Mouse (Mus musculus) gastrocnemius, postnatal 14 days (tissue): ENCODE data around the gene Mybpc2. TPM values are rescaled to one million over a fixed set of nuclear protein-coding genes. Genes with fewer than 3 reads are reported as not detected.

Source experiments
- DNase-seq: peaks from one replicate; pipeline ENCODE4 v3.0.0; 2021; ENCODE audit warnings: mixed read lengths
- intact Hi-C: fragments of 180-260 bp; cut with DNase I; formaldehyde crosslinking; loops from one replicate; pipeline ENCODE4 v1.15.1; 2025; ENCODE audit warnings: low total_unique reads
- total RNA-seq, 2 experiments: library from RNA; stranded (reverse); gene quantifications; 2 replicates each; pipeline ENCODE4 v1.2.3; 2021

The Mybpc2 gene
- total RNA-seq, 2 experiments from 2014 or later = 3,999 to 4,490 TPM

DNA sequence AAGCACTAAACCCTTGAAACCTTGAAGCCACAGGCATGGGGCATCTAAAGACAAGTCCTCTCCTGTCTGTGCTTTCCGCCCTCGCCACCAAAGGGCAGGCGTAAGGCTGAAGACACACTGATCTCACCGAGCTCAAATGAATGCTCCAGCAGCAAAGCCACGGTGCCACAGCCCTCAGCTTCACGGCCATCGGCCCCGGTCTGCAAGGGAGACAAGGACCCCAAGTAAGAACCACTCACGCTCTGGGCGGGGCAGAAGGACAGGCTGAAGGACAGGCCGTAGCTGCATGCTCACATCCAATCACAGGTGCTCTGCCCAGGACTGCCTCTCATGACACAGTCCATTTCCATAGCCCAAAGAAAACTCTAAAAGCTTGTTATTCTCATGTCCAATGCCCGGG lies 29.8 kb downstream of the Mybpc2 start:
- no peak for DNase-seq
- intact Hi-C loops = no loop called here

DNA sequence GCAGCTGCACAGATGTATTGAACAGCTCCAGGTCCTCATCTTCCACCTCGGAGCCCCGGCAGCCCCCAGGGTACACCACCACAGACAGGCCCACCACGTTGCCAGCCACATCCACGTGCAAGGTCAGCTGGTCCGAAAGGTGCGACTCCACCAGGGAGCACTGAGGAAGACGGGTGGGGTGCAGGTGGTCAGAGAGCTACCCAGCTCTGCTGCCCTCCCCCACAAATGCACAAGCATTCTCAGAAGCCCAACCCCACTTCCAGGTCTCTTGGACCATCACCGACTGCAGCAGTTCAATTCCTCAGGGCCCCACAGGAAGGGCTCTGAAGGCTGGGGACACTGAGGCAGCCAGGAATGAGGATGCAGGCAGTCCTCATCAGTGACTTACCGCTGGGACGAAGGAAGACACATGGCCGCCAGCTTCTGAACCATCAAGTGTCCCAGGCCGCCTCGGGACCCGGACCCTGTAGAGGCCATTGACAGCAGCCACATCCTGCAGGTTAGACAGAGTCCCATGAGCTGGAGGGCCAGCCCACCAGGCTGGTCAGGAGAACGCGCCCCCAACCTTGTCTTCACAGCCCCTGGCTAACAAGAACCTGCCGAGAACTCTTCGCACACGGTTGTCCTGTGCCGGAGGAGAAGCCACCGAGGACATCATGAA lies 32.2 kb downstream of the Mybpc2 start:
- no peak for DNase-seq
- intact Hi-C loops = no loop called here

DNA sequence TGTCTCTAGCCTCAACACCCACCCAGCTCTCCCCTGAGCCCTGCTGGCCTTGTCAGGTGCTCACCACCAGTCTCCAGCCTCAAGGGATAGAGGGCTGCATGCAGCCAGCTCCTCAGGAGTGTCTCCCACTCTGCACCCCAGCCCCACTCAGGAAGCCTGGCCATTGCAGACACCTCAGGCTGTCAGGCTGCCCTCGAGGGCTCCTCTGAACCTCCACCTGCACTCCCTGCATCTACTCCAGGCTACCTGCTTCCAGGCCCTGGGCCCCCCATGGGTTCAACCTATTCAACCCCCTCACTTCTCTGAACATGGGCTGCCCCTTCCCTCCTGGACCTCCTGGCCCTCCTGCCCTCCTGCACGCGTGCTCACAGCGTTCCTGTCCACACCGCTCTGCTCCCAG lies 33.1 kb downstream of the Mybpc2 start:
- intact Hi-C loops = no loop called here
- DNase-seq = no peak

DNA sequence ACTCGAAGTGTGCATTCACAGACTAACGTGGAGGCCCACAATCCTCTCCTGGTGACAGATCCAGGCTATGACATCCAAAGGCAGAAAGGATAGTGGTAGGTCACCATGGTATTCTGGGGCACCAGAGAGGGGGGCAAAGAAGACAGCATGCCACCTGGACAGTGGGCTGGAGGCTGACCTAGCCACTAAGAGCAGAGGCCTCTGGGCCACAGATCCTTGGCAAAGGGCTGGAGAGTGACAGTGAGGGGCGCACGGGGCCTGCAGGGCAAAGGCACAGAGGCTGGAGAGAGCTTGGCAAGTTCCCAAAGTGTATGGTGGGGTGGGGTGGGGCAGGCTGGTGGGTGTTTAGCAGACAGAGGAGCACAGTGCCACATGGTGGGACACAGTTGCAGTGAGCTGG lies 34.2 kb downstream of the Mybpc2 start:
- intact Hi-C loops = no loop called here
- peak; percentile 5 for DNase-seq

DNA sequence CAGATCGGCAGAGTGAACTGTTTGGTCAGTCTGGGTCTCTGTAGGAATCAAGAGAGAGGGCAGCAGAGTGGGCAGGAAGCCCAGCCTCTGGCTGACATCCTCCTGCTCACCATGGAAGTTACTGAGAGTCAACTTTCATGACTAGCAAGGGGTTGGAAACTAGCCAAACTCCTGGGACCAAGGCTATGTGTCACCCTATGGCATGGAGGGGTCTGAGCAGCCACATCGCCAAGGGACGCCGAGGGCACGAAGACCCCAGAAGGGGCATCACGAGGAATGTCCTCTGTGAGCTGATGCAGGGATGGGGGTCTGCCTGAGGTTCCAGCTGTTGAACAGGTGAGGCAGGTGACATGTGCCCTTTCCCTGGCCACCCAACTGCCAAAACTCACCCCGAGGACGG lies 35.9 kb downstream of the Mybpc2 start:
- intact Hi-C loops = no loop called here
- DNase-seq = peak; percentile 8

DNA sequence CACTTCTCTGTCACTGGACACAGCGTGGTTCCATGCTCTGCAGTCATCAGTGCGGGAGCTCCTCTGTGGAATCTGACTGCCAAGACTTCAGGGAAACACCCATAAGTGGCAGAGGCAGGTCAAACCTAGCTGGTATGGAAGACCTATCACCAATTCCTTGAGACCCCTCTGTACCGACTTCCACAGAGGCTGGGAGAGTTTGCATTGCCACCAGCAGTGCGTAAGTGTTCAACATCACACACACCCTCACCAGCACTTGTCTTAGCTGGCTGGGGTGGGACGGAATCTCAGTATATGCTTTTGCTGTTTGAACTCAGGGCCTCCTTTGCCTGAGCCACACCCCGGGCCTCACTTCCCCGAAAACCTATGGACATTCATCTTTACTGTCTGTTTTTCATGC lies 36.5 kb downstream of the Mybpc2 start:
- DNase-seq = peak; percentile 1
- intact Hi-C loops = no loop called here

DNA sequence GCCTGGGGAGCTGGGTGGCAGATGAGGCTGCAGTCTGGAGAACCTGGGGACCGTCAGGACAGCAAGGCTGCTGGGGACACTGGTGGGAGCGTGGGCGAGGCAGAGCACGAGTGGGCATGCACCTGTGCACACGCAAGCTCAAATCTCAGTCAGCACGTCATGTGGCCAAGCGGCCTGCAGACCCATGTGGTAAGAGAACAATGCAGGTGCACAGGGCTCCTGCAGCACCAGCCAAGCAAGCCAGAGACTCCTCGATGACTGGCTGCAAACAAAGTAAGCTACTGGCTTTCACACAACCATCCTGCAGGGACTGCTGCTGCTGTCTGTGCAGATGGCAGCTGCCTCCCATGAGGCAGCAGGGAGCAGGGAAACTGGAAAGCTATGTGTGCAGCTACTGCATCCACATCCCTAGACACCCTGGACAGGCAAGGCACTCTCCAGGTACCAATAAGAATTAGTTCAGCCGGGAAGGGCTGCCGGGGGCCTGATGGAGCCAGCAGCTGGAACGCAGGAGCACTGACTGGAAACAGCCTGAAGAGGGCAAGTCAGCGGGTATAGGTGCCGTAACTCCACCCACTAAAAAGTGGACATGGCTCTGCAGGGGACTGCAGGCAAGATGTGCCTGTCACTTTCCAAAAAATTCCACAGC lies 37.4 kb downstream of the Mybpc2 start:
- DNase-seq = peak; percentile 12
- intact Hi-C loops = no loop called here

DNA sequence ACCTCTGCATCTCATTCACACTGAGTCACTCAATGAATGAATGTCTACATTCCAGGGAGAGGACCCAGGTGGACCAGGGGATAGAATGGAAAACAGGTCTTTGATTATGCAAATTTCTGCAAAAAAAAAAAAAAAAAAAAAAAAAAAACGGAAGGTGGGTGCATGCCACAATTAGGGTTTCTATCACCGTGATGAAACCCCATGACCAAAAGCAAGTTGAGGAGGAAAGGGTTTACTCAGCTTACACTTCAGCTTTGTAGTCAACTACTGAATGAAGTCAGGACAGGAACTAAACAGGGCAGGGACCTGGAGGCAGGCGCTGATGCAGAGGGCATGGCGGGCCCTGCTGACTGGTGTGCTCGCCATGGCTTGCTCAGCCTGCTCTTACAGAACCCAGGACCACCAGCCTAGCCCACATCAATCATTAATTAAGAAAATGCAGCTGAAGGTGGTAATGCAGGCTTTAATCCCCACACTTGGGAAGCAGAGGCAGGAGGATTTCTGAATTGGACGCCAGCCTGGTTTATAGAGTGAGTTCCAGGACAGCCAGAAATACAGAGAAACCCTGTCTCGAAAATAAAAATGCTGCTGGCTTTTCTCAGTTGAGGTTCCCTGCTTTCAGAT lies 38.8 kb downstream of the Mybpc2 start:
- DNase-seq = no peak
- intact Hi-C loops = no loop called here

DNA sequence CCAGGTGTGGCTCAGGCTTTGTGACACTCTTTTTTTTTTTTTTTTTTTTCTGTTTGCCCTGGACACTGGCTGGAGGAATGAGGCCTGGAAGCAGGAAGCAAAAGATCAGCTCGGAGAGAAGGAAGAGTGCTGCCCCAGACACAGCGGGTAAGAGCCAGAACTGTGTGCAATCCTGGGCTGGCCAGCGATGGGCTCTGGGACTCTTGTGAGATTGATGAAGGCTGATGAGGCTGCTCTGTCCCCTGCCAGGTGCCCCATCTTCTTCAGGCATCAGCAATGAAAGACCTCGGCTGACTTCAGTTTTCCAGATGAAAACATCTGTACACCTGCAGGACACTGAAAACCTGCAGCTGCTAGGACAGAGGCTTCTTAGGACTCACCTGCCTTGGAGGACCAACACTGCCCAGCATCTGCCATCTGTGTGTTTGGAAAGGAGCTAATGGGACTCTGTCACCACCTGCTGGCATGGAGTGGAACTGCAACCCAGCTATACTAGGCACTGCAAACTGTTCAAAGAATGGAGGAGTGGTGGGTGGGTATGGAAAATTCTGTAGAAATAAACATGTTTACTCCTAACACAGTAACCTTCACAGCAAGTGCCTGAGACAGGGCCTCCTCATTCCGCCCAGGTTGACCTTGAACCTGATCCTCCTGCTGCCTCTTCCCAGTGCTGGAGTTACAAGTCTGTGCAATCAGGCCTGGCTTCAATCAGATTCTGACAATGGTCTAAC lies 39.5 kb downstream of the Mybpc2 start:
- peak; percentile 65 for DNase-seq
- intact Hi-C loops = no loop called here

DNA sequence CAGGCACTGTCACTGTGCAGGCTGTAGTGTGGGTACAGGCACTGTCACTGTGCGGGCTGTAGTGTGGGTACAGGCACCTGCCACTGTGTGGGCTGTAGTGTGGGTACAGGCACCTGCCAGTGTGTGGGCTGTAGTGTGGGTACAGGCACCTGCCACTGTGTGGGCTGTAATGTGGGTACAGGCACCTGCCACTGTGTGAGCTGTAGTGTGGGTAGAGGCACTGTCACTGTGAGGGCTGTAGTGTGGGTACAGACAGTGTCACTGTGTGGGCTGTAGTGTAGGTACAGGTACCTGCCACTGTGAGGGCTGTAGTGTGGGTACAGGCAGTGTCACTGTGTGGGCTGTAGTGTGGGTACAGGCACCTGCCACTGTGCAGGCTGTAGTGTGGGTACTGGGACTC lies 40.3 kb downstream of the Mybpc2 start:
- intact Hi-C loops = no loop called here
- DNase-seq = no peak

DNA sequence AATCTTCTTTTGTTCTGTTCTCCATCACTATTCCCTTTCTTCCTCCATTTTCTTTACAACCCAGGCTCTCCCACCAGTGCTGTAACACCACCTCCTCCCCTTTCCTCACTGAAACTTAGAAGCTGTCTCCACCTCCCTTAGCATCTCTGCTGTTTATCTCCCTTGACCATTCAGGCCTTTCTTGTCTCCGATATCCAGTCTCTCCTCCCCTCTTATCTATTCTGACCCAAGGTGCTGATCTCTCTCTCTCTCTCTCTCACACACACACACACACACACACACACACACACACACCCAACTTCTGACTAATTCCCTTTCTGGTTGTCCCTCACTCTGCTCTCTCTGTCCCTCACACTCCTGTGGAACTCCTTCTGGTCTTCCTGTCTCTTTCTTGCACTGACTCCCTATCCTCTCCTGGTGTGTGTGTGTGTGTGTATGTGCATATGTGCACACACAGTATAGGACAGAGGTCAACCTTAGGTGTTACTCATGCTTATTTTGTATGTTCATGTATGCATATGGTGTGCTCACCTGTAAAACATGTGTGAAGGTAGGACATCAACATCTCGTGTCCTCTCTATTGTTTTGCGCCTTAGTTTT lies 41.5 kb downstream of the Mybpc2 start:
- DNase-seq = no peak
- intact Hi-C loops = no loop called here

DNA sequence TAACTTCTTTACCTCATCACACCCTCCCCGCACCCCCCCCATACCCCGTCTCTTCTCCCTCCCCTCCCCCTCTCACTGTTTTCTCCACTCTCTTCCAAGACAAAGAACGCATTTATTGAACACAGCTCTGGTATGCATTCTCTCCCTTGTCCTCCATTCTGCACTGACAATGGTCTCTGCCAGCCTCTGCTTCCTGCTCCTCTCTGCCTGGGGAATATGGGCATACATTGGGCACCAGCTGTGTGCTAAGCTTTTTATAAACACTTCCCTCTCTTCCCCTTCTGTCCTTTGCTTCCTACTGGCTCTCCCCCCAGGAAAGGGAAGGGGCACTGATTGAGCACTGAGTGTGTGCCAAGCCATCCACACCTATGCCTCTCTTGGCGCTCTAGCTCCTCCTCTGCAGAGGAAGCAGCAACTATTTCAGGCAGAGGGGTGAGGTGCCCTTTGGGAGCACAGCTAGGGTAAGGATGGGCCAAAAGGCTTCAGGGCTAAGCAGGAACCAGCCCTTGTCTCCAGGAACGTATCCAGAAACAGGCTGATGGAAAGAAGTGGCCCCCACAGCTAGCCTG lies 49.3 kb downstream of the Mybpc2 start:
- intact Hi-C loops = loop anchor here (10.0 kb wide), 1 partner anchor 210 kb away; the partner anchor contains the start of gene Gm15517
- DNase-seq = no peak

DNA sequence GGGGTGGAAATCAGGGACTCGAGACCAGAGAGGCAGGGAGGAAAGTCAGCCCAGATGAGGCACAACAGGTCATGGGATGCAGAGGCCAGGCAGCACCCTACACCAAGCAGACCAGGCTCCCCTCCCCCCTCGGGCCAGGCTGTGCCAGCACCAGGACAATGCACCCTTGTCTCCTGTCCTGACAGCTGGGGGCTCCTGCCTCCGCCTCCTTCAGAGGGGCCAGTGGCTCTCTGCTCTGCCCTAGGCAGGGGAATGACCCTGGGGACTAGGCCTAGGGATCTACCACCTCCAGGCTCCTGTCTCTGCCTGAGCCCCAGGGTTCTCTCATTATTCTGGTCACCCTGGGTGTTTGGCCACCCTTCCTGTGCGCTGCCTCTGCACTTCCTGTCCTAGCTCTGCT lies 50.0 kb downstream of the Mybpc2 start:
- intact Hi-C loops = loop anchor here (10.0 kb wide), 1 partner anchor 210 kb away; the partner anchor contains the start of gene Gm15517
- peak; percentile 81 for DNase-seq

DNA sequence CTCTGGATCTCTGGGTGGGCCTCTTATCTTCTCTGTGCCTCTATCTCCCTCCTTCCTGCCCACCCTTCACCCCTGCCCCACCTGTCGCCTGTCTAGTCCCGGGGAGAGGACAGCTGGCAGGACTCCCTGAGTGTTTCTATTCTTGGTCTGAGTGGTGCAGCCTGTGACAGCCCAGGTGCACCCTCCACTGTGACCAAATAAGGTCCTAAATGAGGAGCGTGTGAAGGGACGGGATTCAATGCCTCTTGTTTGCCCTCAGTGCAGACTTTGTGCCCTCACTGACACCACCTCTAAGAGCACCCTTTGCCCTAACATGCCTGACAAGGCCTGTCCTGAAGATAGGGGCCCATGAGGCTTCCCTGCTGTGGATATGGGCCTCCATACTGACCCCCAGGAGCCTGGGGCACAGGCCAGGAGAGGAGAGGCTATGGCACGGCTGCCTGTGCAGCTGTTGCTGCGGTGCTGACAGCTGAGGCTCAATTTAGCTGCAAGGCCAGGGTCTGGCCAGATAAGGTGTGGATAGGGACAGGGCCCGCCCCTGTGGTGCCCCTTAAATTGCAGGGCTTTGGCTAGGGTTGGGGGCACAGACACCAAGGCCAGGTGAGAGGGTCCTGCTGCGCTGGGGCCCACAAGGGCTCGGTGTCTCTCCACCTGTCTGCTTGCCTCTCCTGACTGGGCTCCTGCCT lies 51.4 kb downstream of the Mybpc2 start:
- intact Hi-C loops = loop anchor here (10.0 kb wide), 1 partner anchor 208 kb away; the partner anchor contains the start of gene Gm15517
- peak; percentile 79 for DNase-seq

DNA sequence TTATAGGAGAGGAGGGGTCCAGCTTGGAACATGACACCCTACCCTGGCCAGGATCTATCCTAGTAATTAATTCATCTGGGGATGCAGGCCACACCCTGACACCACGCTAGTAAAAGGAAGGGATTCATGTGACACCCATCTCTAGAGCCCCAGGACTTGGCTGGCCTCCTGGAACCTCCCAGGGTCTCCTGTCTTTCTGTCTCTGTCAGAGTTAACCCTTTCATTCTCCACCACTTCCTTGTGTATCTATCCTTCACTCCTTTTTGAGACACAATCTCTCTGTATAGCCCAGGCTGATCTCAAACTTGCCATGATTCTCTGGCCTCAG lies 51.9 kb downstream of the Mybpc2 start:
- intact Hi-C loops = loop anchor here (10.0 kb wide), 1 partner anchor 208 kb away; the partner anchor contains the start of gene Gm15517

DNA sequence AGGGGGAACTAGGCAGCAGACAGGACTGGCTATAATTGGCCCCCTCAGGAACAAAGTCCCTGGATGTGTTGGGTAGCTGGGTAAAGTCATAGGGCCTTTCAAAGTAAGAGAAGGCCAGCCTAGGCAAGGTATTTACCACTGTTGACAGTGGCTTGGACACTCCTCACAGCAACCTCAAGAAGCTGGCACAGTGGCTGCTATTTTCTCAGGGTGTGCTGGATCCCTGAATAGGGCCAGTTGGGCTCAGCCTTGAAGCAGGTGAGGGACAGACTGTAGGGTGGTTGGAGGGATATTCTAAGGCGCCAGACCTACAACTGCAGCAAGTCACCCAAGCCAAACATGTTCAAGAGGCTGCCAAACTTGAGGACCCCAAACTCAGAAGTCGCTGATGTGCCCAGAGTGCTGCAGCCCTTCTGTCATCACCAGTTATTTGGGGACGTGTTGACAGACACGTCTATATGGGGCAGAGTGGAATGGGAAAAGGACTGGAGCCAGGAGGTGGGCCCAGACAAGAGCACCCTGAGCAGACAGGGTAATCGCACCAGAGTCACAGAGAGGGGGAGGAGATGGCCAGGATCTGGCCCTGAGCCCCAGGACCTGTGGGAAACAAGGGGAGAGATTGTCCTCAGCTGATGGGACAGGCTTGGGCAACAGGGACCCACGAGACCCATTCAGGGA lies 52.4 kb downstream of the Mybpc2 start:
- intact Hi-C loops = loop anchor here (10.0 kb wide), 1 partner anchor 207 kb away; the partner anchor contains the start of gene Gm15517
- peak; percentile 58 for DNase-seq

More for the DNA sequence above, 51.9 kb downstream of the Mybpc2 start:
- no peak for DNase-seq

DNA sequence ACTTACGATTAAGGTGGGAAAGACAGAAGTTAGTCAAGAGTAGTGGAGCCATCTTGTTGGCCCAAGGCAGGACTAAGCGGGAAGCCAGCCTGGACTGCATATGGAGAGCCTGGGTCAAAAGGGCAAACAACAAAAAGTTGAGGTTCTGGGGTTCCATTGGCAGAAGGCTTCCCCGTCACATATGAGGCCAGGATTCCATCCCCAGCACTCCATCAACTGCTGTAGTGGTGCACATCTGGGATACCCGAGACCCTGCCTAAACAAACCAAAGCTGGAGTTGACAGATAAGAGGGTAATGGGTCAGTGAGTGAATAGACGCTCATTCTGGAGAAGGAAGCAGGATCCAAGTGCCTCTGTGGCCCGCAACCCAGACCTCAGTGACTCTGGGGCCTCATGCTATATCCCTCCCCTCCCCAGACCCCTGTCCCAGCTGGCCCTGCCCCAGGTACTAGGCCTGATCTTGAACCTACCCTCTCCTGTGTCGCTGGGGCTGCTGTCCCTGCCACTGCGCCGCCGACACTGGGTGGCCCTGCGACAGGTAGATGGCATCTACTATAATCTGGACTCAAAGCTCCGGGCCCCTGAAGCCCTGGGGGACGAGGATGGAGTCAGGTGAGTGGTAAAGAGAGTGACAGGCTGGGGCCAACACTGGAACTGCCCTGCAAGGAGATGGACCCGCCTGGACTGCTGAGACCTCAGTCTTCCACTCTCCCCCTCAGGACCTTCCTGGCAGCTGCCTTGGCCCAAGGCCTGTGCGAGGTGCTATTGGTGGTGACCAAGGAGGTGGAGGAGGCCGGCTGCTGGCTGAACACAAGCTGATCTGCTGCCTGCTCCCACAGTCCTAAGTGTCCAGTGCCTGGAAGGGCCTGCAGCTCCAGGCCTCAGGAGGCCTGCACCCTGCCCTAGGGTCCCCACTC lies 53.5 kb downstream of the Mybpc2 start:
- intact Hi-C loops = loop anchor here (10.0 kb wide), 1 partner anchor 206 kb away; the partner anchor contains the start of gene Gm15517
- DNase-seq = no peak
